Mouse (Mus musculus) embryonic facial prominence, embryonic 15.5 days (tissue): ENCODE measurements around the gene Cxcr3. TPM values are rescaled to one million over a fixed set of nuclear protein-coding genes. Genes with fewer than 3 reads are reported as not detected.

Experiments used
- ATAC-seq: fragments of 200-750 bp; cut with Nextera tagmentation; 2 replicates; pipeline ENCODE4 v1.8.0; 2017; ENCODE audit warnings: low read depth, moderate TSS enrichment; ENCODE audit not compliant: insufficient number of reproducible peaks, low FRiP score, low TSS enrichment
- H3K27ac ChIP-seq: fragments of 300-500 bp; sonication (generic); replicated peaks from 2 replicates; pipeline ENCODE4 v1.5.1; 2015; ENCODE audit warnings: mild to moderate bottlenecking, inconsistent platforms
- H3K27me3 ChIP-seq: fragments of 300-500 bp; sonication (generic); 2 replicates; pipeline ENCODE4 v1.6.1; 2015; ENCODE audit warnings: inconsistent platforms
- H3K36me3 ChIP-seq: fragments of 300-500 bp; sonication (generic); 2 replicates; pipeline ENCODE4 v1.6.1; 2015; ENCODE audit warnings: mild to moderate bottlenecking, inconsistent platforms
- H3K4me1 ChIP-seq: fragments of 300-500 bp; sonication (generic); 2 replicates; pipeline ENCODE4 v1.6.1; 2015; ENCODE audit warnings: inconsistent platforms
- H3K4me2 ChIP-seq: fragments of 300-500 bp; sonication (generic); replicated peaks from 2 replicates; pipeline ENCODE4 v1.6.1; 2015; ENCODE audit warnings: mild to moderate bottlenecking, inconsistent platforms
- H3K4me3 ChIP-seq: fragments of 300-500 bp; sonication (generic); replicated peaks from 2 replicates; pipeline ENCODE4 v1.5.1; 2015; ENCODE audit warnings: mild to moderate bottlenecking, inconsistent platforms
- H3K9ac ChIP-seq: fragments of 300-500 bp; sonication (generic); 2 replicates; pipeline ENCODE4 v1.6.1; 2015; ENCODE audit warnings: inconsistent platforms
- H3K9me3 ChIP-seq: fragments of 300-500 bp; sonication (generic); replicated peaks from 2 replicates; pipeline ENCODE4 v1.6.1; 2016; ENCODE audit warnings: inconsistent platforms
- WGBS: fragments of 180-500 bp; shearing (Covaris S2); methylation state at CpG from one replicate; pipeline ENCODE4 v1.1.7; 2015; 5-methylcytosine and 5-hydroxymethylcytosine counted together
- polyA plus RNA-seq: library from polyadenylated mRNA; unstranded; fragments of >200 nt; fragmentation: Nextera tagmentation; extraction: Ambion mirVana; gene quantifications from 2 replicates; pipeline ENCODE4 v1.2.1, GENCODE M21; 2015

Cxcr3 gene
- 0.43 and 0.52 TPM in 2 replicates for polyA plus RNA-seq

DNA sequence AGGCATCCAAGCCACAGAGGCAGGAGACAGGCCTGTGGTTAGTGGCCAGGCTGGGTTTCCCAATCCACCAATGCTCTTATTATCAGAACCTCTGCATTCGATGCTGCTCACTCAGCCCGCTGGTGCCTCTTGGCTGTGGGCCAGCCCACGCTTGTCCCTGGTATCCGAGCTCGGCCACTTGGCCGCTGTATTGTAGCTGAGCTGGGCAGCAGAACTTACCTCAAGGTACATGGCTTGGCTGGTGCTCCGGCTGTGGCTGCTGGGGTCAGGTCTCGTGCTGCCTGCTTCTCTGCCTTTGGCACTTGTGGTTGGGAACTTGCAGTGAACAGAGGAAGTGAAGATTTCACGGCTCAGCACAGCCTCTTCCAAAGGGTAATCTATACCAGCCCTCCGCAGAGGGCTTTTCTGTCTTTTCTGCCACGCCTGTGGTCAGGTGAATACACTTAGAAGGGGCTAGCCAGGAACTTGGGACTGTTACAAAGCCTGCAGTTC, at the start of gene Cxcr3:
Cxcr3 (minus strand) TSS at position 442 of the 492 bp plus-strand sequence.
- Histone ChIP-seq H3K4me1 (0 out of 2 replicates have a peak, but pooled peaks cover 3% of the 10 kb centered on the region), H3K9ac (no peak within 1 kb of the TSS), H3K9me3 (no peaks in the 10 kb centered on the region), H3K4me2 (no peak within 1 kb of the TSS), H3K27ac (no peak within 1 kb of the TSS), H3K36me3 (no peaks in the 10 kb centered on the region), H3K27me3 (peaks cover 20% of the 10 kb centered on the region), H3K4me3 (no peak within 1 kb of the TSS)
- 36% methylated on average over 11 of the region's 11 CpGs for WGBS
- peak; percentile 57 for ATAC-seq

DNA sequence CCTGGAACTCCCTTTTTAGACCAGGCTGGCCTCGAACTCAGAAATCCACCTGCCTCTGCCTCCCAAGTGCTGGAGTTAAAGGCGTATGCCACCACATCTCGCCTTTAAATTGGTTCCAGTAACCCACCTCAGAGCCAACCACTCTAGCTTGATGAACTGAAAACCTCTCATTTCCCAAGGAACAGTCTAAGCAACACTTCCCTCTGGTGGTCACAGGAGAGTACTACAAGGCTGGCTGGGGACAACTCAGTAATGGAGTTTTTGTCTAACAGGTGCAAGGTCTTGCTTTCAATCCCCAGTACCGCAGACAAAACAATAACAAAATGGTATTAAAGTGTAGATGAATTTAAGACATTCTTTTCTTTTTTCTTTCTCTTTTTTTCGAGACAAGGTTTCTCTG, 38.0 kb upstream of the Cxcr3 start:
- Histone ChIP-seq H3K4me2 (no peak overlapping the region), H3K27ac (no peak overlapping the region), H3K4me1 (no peaks in the 10 kb centered on the region), H3K27me3 (no peaks in the 10 kb centered on the region; the same call in 1 of the 2 replicates), H3K9me3 (no peaks in the 10 kb centered on the region), H3K4me3 (no peak overlapping the region), H3K36me3 (no peaks in the 10 kb centered on the region), H3K9ac (no peak overlapping the region)
- ATAC-seq = no peak
- WGBS = 40% methylated on average over 5 of the region's 5 CpGs

DNA sequence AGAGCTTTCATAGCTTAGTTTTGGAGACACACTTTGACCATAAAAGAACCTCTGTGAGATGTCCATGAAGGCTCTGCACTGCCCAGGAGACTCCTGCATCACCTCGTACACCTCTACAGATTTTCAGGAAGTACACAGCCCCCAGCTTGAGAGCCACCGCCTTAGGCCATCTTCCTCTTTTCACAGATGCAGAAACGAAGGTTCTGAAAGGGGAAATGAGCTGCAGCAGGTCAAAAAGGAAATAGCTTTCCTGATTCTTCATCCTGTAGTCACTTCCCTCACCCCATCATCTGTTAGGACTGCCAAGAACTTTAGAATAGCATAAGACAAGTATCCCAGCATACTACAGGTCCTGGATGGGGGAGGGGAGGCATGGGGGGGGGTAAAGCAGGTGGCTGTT, 36.2 kb upstream of the Cxcr3 start:
- H3K9ac ChIP-seq = no peak overlapping the region
- no peaks in the 10 kb centered on the region for H3K9me3 ChIP-seq
- no peaks in the 10 kb centered on the region; the same call in 1 of the 2 replicates for H3K27me3 ChIP-seq
- H3K4me1 ChIP-seq = no peaks in the 10 kb centered on the region
- H3K27ac ChIP-seq = no peak overlapping the region
- WGBS = 56% methylated on average over 3 of the region's 3 CpGs
- no peak for ATAC-seq
- no peak overlapping the region for H3K4me2 ChIP-seq
- H3K4me3 ChIP-seq = no peak overlapping the region
- H3K36me3 ChIP-seq = no peaks in the 10 kb centered on the region

DNA sequence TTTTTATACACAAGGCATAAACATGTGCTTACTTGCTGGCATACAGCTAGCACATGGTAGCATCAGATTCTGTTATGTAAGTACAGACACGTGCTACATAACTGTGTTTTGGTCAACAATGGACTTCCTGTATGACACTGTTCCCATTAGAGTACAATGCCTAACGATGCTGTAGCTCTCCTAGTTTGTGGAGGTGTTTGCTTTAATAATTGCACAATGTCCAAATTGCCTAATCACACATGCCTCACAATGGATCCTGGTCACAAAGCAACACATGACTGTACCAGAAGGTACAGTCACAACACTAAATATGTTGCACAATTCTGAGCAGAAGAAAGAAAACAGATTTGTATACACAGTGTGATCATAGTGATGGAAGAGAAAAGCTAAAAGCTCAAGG, 35.4 kb upstream of the Cxcr3 start:
- Histone ChIP-seq H3K4me3 (no peak overlapping the region), H3K27ac (no peak overlapping the region), H3K36me3 (no peaks in the 10 kb centered on the region), H3K4me2 (no peak overlapping the region), H3K4me1 (no peaks in the 10 kb centered on the region), H3K27me3 (no peaks in the 10 kb centered on the region; the same call in 1 of the 2 replicates), H3K9me3 (no peaks in the 10 kb centered on the region), H3K9ac (no peak overlapping the region)
- ATAC-seq = no peak
- 41% methylated on average over 2 of the region's 2 CpGs for WGBS

DNA sequence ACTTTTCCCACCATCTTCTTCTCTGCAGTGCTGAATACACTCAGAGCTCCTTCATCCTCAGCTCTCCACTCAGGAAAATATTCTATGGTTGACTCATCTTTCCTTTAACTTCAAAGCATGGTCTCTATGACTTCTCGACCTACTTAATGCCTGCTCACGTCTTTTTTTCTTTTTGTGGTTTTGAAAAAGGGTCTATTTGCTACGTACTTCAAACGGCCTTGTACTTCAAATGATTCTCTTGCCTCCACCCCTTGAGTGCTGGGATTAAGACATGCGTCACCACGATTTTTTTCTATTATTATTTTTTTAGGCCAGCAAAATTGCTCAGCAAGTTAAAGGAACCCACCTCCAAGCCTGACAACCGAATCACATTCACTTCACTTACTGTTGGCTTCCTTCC, 33.2 kb upstream of the Cxcr3 start:
- no peaks in the 10 kb centered on the region; the same call in 1 of the 2 replicates for H3K27me3 ChIP-seq
- ATAC-seq = no peak
- no peaks in the 10 kb centered on the region for H3K4me1 ChIP-seq
- H3K9me3 ChIP-seq = no peaks in the 10 kb centered on the region
- H3K4me3 ChIP-seq = no peak overlapping the region
- H3K27ac ChIP-seq = no peak overlapping the region
- H3K9ac ChIP-seq = no peak overlapping the region
- 43% methylated on average over 7 of the region's 7 CpGs for WGBS
- no peak overlapping the region for H3K4me2 ChIP-seq
- H3K36me3 ChIP-seq = no peaks in the 10 kb centered on the region

DNA sequence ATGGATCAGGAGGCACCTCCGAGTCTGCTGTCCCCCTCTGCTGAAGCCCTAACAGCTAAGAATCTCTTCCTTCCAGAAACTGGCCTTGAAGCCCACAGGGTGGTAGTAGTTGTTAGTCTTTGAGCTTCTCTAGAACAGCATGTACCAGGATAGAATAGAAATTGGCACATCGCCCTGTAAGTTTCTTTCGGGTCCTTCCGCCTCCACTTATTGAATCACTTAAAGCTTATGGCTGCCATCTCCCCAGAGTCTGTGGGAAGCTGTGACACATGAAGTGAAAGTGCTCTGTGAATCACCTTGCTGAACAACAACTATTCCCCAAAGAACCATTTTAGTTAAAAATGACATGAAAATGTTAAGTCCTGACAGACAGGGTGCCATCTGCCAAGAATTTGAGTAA, 31.0 kb upstream of the Cxcr3 start:
- WGBS = 74% methylated on average over 4 of the region's 4 CpGs
- H3K4me3 ChIP-seq = no peak overlapping the region
- ATAC-seq = no peak
- H3K4me2 ChIP-seq = no peak overlapping the region
- no peaks in the 10 kb centered on the region for H3K36me3 ChIP-seq
- H3K27me3 ChIP-seq = peaks cover 8% of the 10 kb centered on the region
- H3K27ac ChIP-seq = no peak overlapping the region
- H3K9ac ChIP-seq = no peak overlapping the region
- no peaks in the 10 kb centered on the region for H3K9me3 ChIP-seq
- no peaks in the 10 kb centered on the region for H3K4me1 ChIP-seq

DNA sequence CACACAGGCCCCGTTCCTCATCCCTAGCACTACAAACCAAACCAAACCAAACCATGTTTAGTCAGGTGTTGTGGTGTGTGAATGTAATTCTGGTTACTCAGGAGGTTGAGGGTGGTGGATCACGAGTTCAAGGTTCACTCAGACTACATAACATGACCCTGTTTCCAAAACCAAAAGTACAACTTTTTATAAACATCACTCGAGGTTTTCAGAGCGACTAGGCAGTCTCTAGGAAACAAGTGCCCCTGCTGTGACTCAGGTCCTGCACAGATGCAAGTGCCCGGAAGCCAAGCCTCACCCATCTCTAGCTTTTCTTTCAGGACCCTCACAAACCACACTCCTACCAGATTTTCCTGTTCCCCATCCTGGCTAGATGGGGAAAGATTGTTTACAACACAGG, 30.6 kb upstream of the Cxcr3 start:
- Histone ChIP-seq H3K9me3 (no peaks in the 10 kb centered on the region), H3K36me3 (no peaks in the 10 kb centered on the region), H3K9ac (no peak overlapping the region), H3K4me2 (no peak overlapping the region), H3K4me3 (no peak overlapping the region), H3K4me1 (no peaks in the 10 kb centered on the region), H3K27me3 (peaks cover 10% of the 10 kb centered on the region), H3K27ac (no peak overlapping the region)
- WGBS = 73% methylated on average over 5 of the region's 5 CpGs
- no peak for ATAC-seq

DNA sequence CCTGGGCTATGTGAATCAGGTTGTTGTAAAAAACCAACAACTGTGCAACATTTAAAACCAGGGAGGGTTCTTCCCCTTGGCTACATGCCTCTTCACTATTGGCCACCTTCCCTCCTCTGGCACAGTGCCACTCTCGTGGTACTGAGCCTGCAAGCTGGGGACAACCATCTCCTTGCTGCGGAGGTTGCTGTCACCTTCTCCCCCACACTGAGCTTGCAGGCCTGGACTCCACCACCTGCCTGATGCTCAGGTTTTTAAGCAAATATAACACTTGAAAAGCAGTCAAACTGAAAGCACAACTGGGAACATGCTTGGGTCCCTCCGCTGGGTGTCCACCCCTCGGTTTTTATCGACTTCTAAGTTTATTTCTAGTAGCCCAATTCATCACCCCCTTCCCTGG, 20.4 kb upstream of the Cxcr3 start:
- no peak for ATAC-seq
- Histone ChIP-seq H3K27me3 (no peaks in the 10 kb centered on the region; the same call in 1 of the 2 replicates), H3K27ac (no peak overlapping the region), H3K4me1 (no peaks in the 10 kb centered on the region), H3K9ac (no peak overlapping the region), H3K4me2 (no peak overlapping the region), H3K36me3 (no peaks in the 10 kb centered on the region), H3K9me3 (no peaks in the 10 kb centered on the region), H3K4me3 (no peak overlapping the region)
- WGBS = 57% methylated on average over 5 of the region's 5 CpGs

DNA sequence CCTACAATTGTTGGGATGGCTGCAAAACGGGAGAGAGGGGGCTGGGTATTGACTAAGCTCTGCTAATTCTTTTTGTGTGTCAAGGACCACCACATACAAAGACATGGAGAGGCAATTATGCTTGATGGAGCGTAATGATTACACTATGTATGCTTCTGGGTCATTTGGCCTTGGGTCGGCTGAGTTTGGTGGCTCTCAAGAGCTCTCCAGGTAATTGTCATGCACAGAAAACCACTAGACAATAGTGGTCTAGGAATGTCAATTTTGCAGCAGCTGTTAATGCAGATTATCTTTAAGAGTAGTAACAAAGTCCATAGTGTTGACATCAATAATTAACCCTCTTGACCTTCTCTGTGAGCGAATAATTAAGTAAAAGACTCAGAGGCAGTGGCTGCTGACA, 16.1 kb upstream of the Cxcr3 start:
- Histone ChIP-seq H3K9ac (no peak overlapping the region), H3K27me3 (peaks cover 4% of the 10 kb centered on the region), H3K4me3 (no peak overlapping the region), H3K9me3 (no peaks in the 10 kb centered on the region), H3K4me2 (no peak overlapping the region), H3K27ac (no peak overlapping the region), H3K36me3 (no peaks in the 10 kb centered on the region), H3K4me1 (no peaks in the 10 kb centered on the region)
- no peak for ATAC-seq
- WGBS = 64% methylated on average over 4 of the region's 4 CpGs

DNA sequence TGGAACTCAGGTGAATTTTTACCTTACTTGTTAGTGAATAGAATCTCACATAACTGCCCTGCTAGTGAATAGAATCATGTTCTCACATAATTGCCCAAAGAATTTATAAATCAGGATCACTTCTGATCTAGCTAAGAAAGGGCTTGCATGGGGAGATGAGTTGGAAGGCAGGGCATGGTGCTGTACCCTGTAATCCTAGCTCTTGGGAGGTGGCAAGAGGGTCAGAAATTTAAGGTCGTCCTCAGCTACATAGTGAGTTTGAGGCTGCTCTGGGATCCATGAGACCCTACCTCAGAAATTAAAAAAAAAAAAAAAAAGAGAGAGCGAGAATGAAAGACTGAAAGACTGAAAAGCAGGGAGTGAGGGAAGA, 7.0 kb upstream of the Cxcr3 start:
- H3K36me3 ChIP-seq = no peaks in the 10 kb centered on the region
- no peaks in the 10 kb centered on the region for H3K9me3 ChIP-seq
- no peak overlapping the region for H3K4me3 ChIP-seq
- peaks cover 24% of the 10 kb centered on the region for H3K27me3 ChIP-seq
- WGBS = 71% methylated on average over 2 of the region's 2 CpGs
- no peak overlapping the region for H3K27ac ChIP-seq
- no peak overlapping the region for H3K4me2 ChIP-seq
- ATAC-seq = no peak
- no peaks in the 10 kb centered on the region for H3K4me1 ChIP-seq
- no peak overlapping the region for H3K9ac ChIP-seq

DNA sequence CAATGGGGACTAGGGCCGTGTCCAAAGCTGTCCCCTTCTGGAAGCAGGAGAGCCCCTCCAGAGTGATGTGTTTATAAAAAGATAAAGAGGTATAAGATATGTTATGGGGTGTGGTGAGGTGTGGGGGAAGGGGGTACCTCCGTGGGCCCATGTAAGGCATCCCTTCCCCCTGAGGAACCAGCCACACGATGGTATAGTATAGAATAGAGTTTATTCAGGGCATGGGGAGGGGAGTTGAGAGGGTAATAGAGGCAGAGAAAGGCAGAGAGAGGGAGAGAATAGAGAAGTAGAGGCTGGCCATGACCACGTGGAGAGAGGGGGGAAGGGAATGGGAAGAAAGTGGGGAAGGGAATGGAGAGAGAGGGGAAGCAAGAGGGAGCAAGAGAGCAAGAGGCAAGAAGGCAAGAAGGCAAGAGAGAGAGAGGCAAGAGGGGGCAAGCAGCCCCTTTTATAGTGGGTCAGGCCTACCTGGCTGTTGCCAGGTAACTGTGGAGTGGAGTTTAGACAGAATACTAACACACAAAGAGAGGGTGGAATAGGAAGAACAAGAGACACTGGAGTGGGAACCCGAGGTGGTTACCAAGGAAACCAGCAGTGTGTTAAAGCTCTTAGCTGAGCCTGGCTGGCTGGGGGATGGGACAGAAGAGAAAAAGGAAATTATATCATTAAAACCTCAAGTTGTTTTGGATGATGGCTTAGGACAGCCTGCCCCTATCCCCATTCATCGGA, 6.4 kb upstream of the Cxcr3 start:
- no peak overlapping the region for H3K27ac ChIP-seq
- no peak overlapping the region for H3K4me2 ChIP-seq
- 49% methylated on average over 6 of the region's 6 CpGs for WGBS
- no peak overlapping the region for H3K9ac ChIP-seq
- ATAC-seq = no peak
- H3K4me1 ChIP-seq = no peaks in the 10 kb centered on the region
- no peaks in the 10 kb centered on the region for H3K9me3 ChIP-seq
- peaks cover 25% of the 10 kb centered on the region for H3K27me3 ChIP-seq
- H3K4me3 ChIP-seq = no peak overlapping the region
- H3K36me3 ChIP-seq = no peaks in the 10 kb centered on the region

DNA sequence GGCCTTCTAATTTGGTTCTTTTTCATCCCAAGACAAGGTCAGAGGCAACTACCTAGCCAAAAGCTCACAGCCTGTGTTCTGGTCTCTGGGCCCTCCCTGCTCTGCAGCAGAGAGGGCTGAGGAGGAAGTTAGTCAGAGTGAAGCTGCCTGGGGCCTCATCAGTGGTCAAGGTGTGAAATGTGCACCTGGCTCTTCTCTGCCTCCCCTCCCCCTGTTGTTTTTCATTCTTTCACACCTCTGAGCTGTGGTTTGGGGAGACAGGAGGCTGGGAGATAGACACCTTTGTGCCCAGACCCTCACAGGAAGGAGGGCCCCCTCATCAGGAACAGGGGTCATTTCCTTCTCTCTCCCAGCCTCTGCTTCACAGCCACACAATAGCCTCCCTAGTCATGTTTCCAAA, 3.1 kb upstream of the Cxcr3 start:
- no peak overlapping the region for H3K4me3 ChIP-seq
- no peak overlapping the region for H3K4me2 ChIP-seq
- no peak overlapping the region for H3K27ac ChIP-seq
- peaks cover 20% of the 10 kb centered on the region for H3K27me3 ChIP-seq
- no peaks in the 10 kb centered on the region for H3K9me3 ChIP-seq
- H3K36me3 ChIP-seq = no peaks in the 10 kb centered on the region
- no peak for ATAC-seq
- 0 out of 2 replicates have a peak, but pooled peaks cover 3% of the 10 kb centered on the region for H3K4me1 ChIP-seq
- H3K9ac ChIP-seq = no peak overlapping the region
